Mouse (Mus musculus): ENCODE measurements around the gene Olfr483.

The Olfr483 gene

GRCm38 (mm10) chr7:108100549-108100948 lies at the start of gene Olfr483:
Gene Olfr483, plus strand, starts transcription at chr7:108100849.
- in situ Hi-C loops (cut with MboI, MseI) = no loop called here

- in situ Hi-C loops (cut with MboI, MseI) = loop anchor here in 1 of 2 experiments (25.0 kb wide), 1 partner anchor 1220 kb away; no protein-coding TSS in a partner anchor
Observed at GRCm38 (mm10) chr7:108067246-108067645, 33.4 kb upstream of the Olfr483 start, which contains the start of gene Olfr480. Gene Olfr480, minus strand, starts transcription at chr7:108067346.

GRCm38 (mm10) chr7:108079555-108079954 lies 21.1 kb upstream of the Olfr483 start, which contains the start of gene Olfr481:
Gene Olfr481, plus strand, starts transcription at chr7:108079855.
- in situ Hi-C loops (cut with MboI, MseI) = no loop called here

GRCm38 (mm10) chr7:108097486-108097885 lies 3.2 kb upstream of the Olfr483 start, which contains the start of gene Olfr482:
Gene Olfr482, minus strand, starts transcription at chr7:108097586.
- in situ Hi-C loops (cut with MboI, MseI) = no loop called here

- in situ Hi-C loops (cut with MboI, MseI) = no loop called here
Observed at GRCm38 (mm10) chr7:108120681-108121080, 20.0 kb downstream of the Olfr483 start.

GRCm38 (mm10) chr7:108121416-108121815 lies 20.8 kb downstream of the Olfr483 start:
- in situ Hi-C loops (cut with MboI, MseI) = no loop called here

GRCm38 (mm10) chr7:108127349-108127748 lies 26.7 kb downstream of the Olfr483 start, which contains the start of gene Olfr484:
Gene Olfr484, minus strand, starts transcription at chr7:108127449.
- in situ Hi-C loops (cut with MboI, MseI) = no loop called here
